Mouse (Mus musculus): ENCODE data around the gene Pcnx. TPM values are rescaled to one million over a fixed set of nuclear protein-coding genes. Genes with fewer than 3 reads are reported as not detected.

Pcnx gene
- polyA plus RNA-seq, 1 experiment from 2014 or later, result 9.9 TPM

- Histone ChIP-seq H3K9ac (ENCODE audit: low read depth, low read length) (peak overlapping the region; percentile 37; the same call in 1 of the 2 replicates), H3K4me3 (ENCODE audit: low read depth, low read length) (peak overlapping the region; percentile 13), H3K4me2 (ENCODE audit: low read length) (peak overlapping the region; percentile 45), H3K4me1 (ENCODE audit: control insufficient read depth, insufficient read depth, low read length) (peaks cover 8% of the 10 kb centered on the region), H3K36me3 (ENCODE audit: control insufficient read depth, insufficient read depth, low read length) (no peaks in the 10 kb centered on the region), H3K27ac (ENCODE audit: low read length) (no peak overlapping the region), H3K9me3 (replicated peaks; ENCODE audit: control insufficient read depth, low read length, poor library complexity, severe bottlenecking) (no peaks in the 10 kb centered on the region), H3K27me3 (ENCODE audit: control insufficient read depth, insufficient read depth, low read depth, low read length) (no peaks in the 10 kb centered on the region)
- peak; percentile 60 for ATAC-seq
- 4% methylated on average over 14 of the region's 14 CpGs for WGBS
These were observed 14.8 kb upstream of the Pcnx start for GRCm38 (mm10) chr12:81844981-81845380.

DNA sequence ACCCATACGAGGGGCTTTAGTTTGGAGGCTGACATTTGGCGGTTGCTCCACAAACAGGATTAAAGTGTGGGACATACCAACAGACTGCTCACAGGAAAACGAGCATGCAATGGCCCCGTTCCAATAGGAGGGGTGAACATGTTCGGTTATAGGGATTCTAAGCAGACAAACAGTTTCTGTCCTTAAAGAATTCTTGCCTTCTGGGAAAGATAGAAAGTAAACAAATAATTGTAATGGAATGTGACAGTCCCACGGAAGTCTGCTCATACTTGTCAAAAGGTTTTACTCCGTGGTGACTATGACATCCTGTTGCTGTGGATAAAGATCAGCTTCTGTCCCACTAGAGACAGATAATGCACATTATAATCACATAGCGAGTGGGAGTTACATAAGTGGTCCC lies 10.2 kb upstream of the Pcnx start:
- H3K4me2 ChIP-seq (ENCODE audit: low read length), result no peak overlapping the region
- ATAC-seq, result no peak
- no peak overlapping the region for H3K27ac ChIP-seq (ENCODE audit: low read length)
- H3K36me3 ChIP-seq (ENCODE audit: control insufficient read depth, insufficient read depth, low read length), result no peaks in the 10 kb centered on the region
- H3K9ac ChIP-seq (ENCODE audit: low read depth, low read length), result no peak overlapping the region
- no peaks in the 10 kb centered on the region for H3K27me3 ChIP-seq (ENCODE audit: control insufficient read depth, insufficient read depth, low read depth, low read length)
- H3K4me3 ChIP-seq (ENCODE audit: low read depth, low read length), result no peak overlapping the region
- peaks cover 8% of the 10 kb centered on the region for H3K4me1 ChIP-seq (ENCODE audit: control insufficient read depth, insufficient read depth, low read length)
- WGBS, result 57% methylated on average over 8 of the region's 8 CpGs
- H3K9me3 ChIP-seq (replicated peaks; ENCODE audit: control insufficient read depth, low read length, poor library complexity, severe bottlenecking), result no peaks in the 10 kb centered on the region

DNA sequence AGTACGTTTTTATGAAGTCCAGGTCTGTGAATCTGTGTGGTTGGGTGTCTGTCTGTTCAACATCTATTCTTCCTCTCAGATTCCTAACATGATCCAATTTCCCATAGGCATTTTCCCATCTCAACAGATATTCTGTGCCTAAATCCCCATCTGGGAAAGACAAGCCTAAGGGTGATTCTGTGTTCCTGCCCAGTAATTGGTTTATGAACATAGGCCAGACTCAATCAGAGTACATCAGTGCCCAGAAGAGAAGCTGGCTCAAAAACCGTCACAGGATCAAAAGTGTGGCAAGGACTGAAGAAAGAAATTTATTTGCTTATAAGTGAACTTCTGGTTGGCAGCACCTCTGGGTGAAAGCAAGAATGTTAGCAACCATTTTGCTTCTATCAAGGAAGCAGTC lies 7.3 kb upstream of the Pcnx start:
- WGBS, result 80% methylated on average over 2 of the region's 2 CpGs
- H3K27me3 ChIP-seq (ENCODE audit: control insufficient read depth, insufficient read depth, low read depth, low read length), result no peaks in the 10 kb centered on the region
- H3K9me3 ChIP-seq (replicated peaks; ENCODE audit: control insufficient read depth, low read length, poor library complexity, severe bottlenecking), result no peaks in the 10 kb centered on the region
- H3K9ac ChIP-seq (ENCODE audit: low read depth, low read length), result no peak overlapping the region
- H3K27ac ChIP-seq (ENCODE audit: low read length), result no peak overlapping the region
- ATAC-seq, result no peak
- H3K36me3 ChIP-seq (ENCODE audit: control insufficient read depth, insufficient read depth, low read length), result no peaks in the 10 kb centered on the region
- no peak overlapping the region for H3K4me2 ChIP-seq (ENCODE audit: low read length)
- no peaks in the 10 kb centered on the region for H3K4me1 ChIP-seq (ENCODE audit: control insufficient read depth, insufficient read depth, low read length)
- H3K4me3 ChIP-seq (ENCODE audit: low read depth, low read length), result no peak overlapping the region

DNA sequence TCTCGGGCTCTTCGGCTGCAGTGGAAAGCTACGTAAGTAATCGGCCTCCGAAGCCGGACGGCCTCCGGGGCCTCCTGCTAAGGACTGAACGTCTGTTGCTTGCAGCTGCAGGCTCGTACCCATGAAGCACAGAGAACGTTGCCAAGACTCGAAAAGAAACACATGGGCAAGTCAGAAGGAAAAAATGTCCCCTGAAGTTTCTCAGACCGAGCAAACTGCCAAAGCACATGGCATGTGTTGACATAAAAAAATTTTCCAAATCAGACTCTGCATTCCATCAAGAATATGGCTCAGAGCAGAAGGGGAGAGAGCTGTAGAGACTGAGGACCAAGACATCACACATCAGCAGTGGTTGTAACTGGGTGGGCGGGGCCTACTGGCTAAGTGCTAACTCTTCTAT lies 6.8 kb upstream of the Pcnx start:
- no peaks in the 10 kb centered on the region for H3K36me3 ChIP-seq (ENCODE audit: control insufficient read depth, insufficient read depth, low read length)
- H3K4me1 ChIP-seq (ENCODE audit: control insufficient read depth, insufficient read depth, low read length), result no peaks in the 10 kb centered on the region
- H3K27ac ChIP-seq (ENCODE audit: low read length), result no peak overlapping the region
- H3K4me2 ChIP-seq (ENCODE audit: low read length), result no peak overlapping the region
- 90% methylated on average over 14 of the region's 14 CpGs for WGBS
- no peaks in the 10 kb centered on the region for H3K9me3 ChIP-seq (replicated peaks; ENCODE audit: control insufficient read depth, low read length, poor library complexity, severe bottlenecking)
- H3K9ac ChIP-seq (ENCODE audit: low read depth, low read length), result no peak overlapping the region
- no peaks in the 10 kb centered on the region for H3K27me3 ChIP-seq (ENCODE audit: control insufficient read depth, insufficient read depth, low read depth, low read length)
- no peak for ATAC-seq
- no peak overlapping the region for H3K4me3 ChIP-seq (ENCODE audit: low read depth, low read length)

DNA sequence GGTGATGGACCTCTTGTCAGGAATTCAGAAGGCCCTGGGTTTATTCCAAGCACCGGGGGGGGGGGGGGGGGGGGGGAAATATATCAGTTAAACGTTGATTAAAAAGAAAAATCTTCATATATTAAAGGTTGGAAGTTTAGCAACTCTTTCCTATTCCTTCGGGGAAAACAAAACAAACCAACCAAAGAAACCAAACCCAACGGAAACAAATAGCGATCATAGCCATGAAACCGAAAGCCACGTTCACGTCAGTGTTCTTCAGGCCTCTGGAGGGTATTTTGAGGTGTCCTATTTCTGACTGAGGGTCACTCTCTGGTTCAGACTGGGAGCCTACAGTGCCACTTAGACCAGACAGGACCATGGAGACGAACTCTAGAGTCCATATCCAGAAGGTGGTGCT lies 6.3 kb upstream of the Pcnx start:
- no peaks in the 10 kb centered on the region for H3K9me3 ChIP-seq (replicated peaks; ENCODE audit: control insufficient read depth, low read length, poor library complexity, severe bottlenecking)
- no peak overlapping the region for H3K4me3 ChIP-seq (ENCODE audit: low read depth, low read length)
- H3K4me2 ChIP-seq (ENCODE audit: low read length), result no peak overlapping the region
- no peak for ATAC-seq
- WGBS, result 87% methylated on average over 9 of the region's 9 CpGs
- H3K9ac ChIP-seq (ENCODE audit: low read depth, low read length), result no peak overlapping the region
- H3K27ac ChIP-seq (ENCODE audit: low read length), result no peak overlapping the region
- no peaks in the 10 kb centered on the region for H3K27me3 ChIP-seq (ENCODE audit: control insufficient read depth, insufficient read depth, low read depth, low read length)
- H3K4me1 ChIP-seq (ENCODE audit: control insufficient read depth, insufficient read depth, low read length), result no peaks in the 10 kb centered on the region
- no peaks in the 10 kb centered on the region for H3K36me3 ChIP-seq (ENCODE audit: control insufficient read depth, insufficient read depth, low read length)

DNA sequence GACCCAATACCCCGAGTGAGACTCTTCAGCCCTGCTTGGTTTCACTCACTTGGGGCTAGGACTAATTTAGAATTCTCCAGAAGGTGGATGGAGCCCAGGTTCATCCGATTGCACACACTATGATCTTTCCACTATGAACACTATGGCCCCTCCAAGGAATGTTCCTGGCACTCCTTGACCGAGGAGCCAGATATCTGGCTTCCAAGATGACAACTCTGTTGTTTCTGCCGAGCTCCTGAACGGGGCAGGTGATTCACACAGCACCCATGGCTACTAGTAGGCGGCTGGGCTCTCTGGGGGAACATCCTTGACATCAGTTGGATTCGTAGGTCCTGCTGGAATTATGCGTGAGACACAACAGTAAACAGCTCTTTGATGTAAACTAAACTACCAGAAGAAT lies 4.8 kb upstream of the Pcnx start:
- H3K9me3 ChIP-seq (replicated peaks; ENCODE audit: control insufficient read depth, low read length, poor library complexity, severe bottlenecking), result no peaks in the 10 kb centered on the region
- 84% methylated on average over 8 of the region's 8 CpGs for WGBS
- H3K27ac ChIP-seq (ENCODE audit: low read length), result no peak overlapping the region
- H3K4me1 ChIP-seq (ENCODE audit: control insufficient read depth, insufficient read depth, low read length), result no peaks in the 10 kb centered on the region
- no peak for ATAC-seq
- H3K27me3 ChIP-seq (ENCODE audit: control insufficient read depth, insufficient read depth, low read depth, low read length), result no peaks in the 10 kb centered on the region
- H3K4me3 ChIP-seq (ENCODE audit: low read depth, low read length), result no peak overlapping the region
- H3K36me3 ChIP-seq (ENCODE audit: control insufficient read depth, insufficient read depth, low read length), result no peaks in the 10 kb centered on the region
- H3K9ac ChIP-seq (ENCODE audit: low read depth, low read length), result no peak overlapping the region
- H3K4me2 ChIP-seq (ENCODE audit: low read length), result no peak overlapping the region

DNA sequence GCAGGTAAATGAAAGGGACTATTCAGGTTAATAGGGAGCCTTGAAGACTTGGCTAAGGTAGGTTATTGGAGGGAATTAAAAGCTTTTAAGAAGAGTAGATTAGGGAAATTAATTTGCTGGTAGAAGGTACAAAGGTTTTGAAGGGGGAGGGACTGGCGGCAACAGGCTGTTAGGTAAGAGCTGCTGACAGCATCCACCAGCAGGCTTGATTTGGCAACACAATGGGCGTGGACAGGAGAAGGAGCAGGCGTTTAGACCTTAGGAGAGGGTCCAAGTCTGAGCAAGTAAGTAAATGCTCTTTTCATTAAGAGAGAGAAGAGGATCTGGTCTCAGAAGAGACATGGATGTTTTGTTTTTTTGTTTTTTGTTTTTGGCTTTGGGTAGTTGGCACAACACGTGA lies 3.1 kb upstream of the Pcnx start:
- Histone ChIP-seq H3K27me3 (ENCODE audit: control insufficient read depth, insufficient read depth, low read depth, low read length) (no peaks in the 10 kb centered on the region), H3K9ac (ENCODE audit: low read depth, low read length) (no peak overlapping the region), H3K4me1 (ENCODE audit: control insufficient read depth, insufficient read depth, low read length) (peaks cover 2% of the 10 kb centered on the region; the same call in 1 of the 2 replicates), H3K36me3 (ENCODE audit: control insufficient read depth, insufficient read depth, low read length) (no peaks in the 10 kb centered on the region), H3K4me3 (ENCODE audit: low read depth, low read length) (no peak overlapping the region), H3K4me2 (ENCODE audit: low read length) (no peak overlapping the region), H3K9me3 (replicated peaks; ENCODE audit: control insufficient read depth, low read length, poor library complexity, severe bottlenecking) (no peaks in the 10 kb centered on the region), H3K27ac (ENCODE audit: low read length) (no peak overlapping the region)
- WGBS, result 44% methylated on average over 4 of the region's 4 CpGs
- no peak for ATAC-seq

DNA sequence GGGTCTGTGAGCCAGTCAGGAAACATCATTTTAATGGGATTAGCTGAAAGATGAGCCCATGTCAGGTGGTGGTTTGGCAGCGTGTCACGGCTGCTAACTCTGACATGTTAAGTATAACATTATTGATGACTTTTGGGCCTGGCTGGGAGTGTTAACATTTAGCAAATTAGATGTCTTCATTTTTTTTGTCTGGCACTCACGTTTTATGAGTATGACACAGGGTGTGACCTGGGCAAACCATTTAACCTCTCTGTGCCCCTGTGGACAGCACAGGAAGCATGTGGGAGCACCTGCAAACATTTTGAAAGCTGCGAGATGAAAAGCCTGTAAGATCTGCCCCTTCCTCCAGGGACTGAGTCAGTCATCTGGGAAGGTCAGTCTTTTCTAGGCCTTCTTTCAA lies 2.6 kb upstream of the Pcnx start:
- H3K27ac ChIP-seq (ENCODE audit: low read length), result no peak overlapping the region
- 36% methylated on average over 4 of the region's 4 CpGs for WGBS
- ATAC-seq, result no peak
- H3K4me1 ChIP-seq (ENCODE audit: control insufficient read depth, insufficient read depth, low read length), result peaks cover 8% of the 10 kb centered on the region
- H3K4me3 ChIP-seq (ENCODE audit: low read depth, low read length), result no peak overlapping the region
- H3K9ac ChIP-seq (ENCODE audit: low read depth, low read length), result no peak overlapping the region
- no peaks in the 10 kb centered on the region for H3K36me3 ChIP-seq (ENCODE audit: control insufficient read depth, insufficient read depth, low read length)
- H3K4me2 ChIP-seq (ENCODE audit: low read length), result no peak overlapping the region
- no peaks in the 10 kb centered on the region for H3K9me3 ChIP-seq (replicated peaks; ENCODE audit: control insufficient read depth, low read length, poor library complexity, severe bottlenecking)
- no peaks in the 10 kb centered on the region for H3K27me3 ChIP-seq (ENCODE audit: control insufficient read depth, insufficient read depth, low read depth, low read length)

DNA sequence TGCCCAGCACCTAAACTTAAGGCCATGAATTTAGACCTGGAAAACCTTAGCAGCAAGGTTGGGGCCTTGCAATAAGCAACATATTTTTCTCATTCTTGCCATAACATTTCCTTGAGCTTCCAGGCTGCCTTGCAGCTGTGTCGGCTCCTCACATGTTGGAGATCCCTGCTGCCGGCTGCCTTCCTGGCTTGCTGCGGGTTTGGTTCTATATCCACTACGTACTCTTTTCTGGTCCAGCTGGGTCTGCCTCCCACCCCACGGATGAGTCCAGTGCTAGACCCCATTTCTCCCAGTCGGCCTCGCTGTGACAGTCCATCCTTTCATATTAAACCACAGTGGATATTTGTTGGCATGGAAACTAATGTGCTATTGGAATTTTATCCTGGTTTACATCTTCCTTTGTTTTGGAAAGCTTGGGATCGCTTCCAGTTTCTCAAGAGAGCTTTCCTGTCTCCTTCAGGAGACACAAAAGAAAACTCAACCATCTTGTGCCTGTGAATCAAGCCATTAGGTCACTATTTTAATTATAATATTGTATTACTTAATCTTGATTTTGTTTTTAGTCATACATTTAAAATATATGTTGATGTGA lies 1.7 kb upstream of the Pcnx start:
- Histone ChIP-seq H3K36me3 (ENCODE audit: control insufficient read depth, insufficient read depth, low read length) (no peaks in the 10 kb centered on the region), H3K27ac (ENCODE audit: low read length) (no peak overlapping the region), H3K4me2 (ENCODE audit: low read length) (no peak overlapping the region), H3K9me3 (replicated peaks; ENCODE audit: control insufficient read depth, low read length, poor library complexity, severe bottlenecking) (no peaks in the 10 kb centered on the region), H3K4me3 (ENCODE audit: low read depth, low read length) (no peak overlapping the region), H3K4me1 (ENCODE audit: control insufficient read depth, insufficient read depth, low read length) (peaks cover 16% of the 10 kb centered on the region), H3K27me3 (ENCODE audit: control insufficient read depth, insufficient read depth, low read depth, low read length) (no peaks in the 10 kb centered on the region), H3K9ac (ENCODE audit: low read depth, low read length) (no peak overlapping the region)
- WGBS, result 41% methylated on average over 8 of the region's 8 CpGs
- no peak for ATAC-seq
